Mouse (Mus musculus) forebrain, embryonic 11.5 days (tissue): ENCODE results near the gene Hpf1. TPM values are rescaled to one million over a fixed set of nuclear protein-coding genes. Genes with fewer than 3 reads are reported as not detected.
A peak's percentile ranks its signal among the peaks of the same experiment; 100 is the strongest.

Experiments
- ATAC-seq: fragments of 200-750 bp; cut with Nextera tagmentation; replicated peaks from 2 replicates; pipeline ENCODE4 v1.8.0; 2017; ENCODE audit warnings: moderate TSS enrichment; ENCODE audit not compliant: low FRiP score
- DNase-seq: peaks from one replicate; pipeline ENCODE4 v3.0.0-alpha.2; 2017; ENCODE audit warnings: low spot score
- H3K27ac ChIP-seq: fragments of 300-500 bp; sonication (generic); 2 replicates; pipeline ENCODE4 v1.5.1; 2014; ENCODE audit warnings: low read depth, low read length
- H3K27me3 ChIP-seq: fragments of 300-500 bp; sonication (generic); 2 replicates; pipeline ENCODE4 v1.6.1; 2014; ENCODE audit warnings: mild to moderate bottlenecking, low read length, mixed read lengths; ENCODE audit not compliant: control insufficient read depth, insufficient read depth
- H3K36me3 ChIP-seq: fragments of 300-500 bp; sonication (generic); 2 replicates; pipeline ENCODE4 v1.6.1; 2014; ENCODE audit warnings: mild to moderate bottlenecking, low read length, moderate library complexity, mixed read lengths; ENCODE audit not compliant: control insufficient read depth, insufficient read depth
- H3K4me1 ChIP-seq: fragments of 300-500 bp; sonication (generic); replicated peaks from 2 replicates; pipeline ENCODE4 v1.6.1; 2014; ENCODE audit warnings: low read length, mixed read lengths; ENCODE audit not compliant: control insufficient read depth, insufficient read depth
- H3K4me2 ChIP-seq: fragments of 300-500 bp; sonication (generic); 2 replicates; pipeline ENCODE4 v1.6.1; 2014; ENCODE audit warnings: low read depth, mild to moderate bottlenecking, low read length, moderate library complexity, mixed read lengths; ENCODE audit not compliant: severe bottlenecking
- H3K4me3 ChIP-seq: fragments of 300-500 bp; sonication (generic); 2 replicates; pipeline ENCODE4 v1.5.1; 2014; ENCODE audit warnings: low read depth, low read length
- H3K9ac ChIP-seq: fragments of 300-500 bp; sonication (generic); 2 replicates; pipeline ENCODE4 v1.6.1; 2014; ENCODE audit warnings: low read length
- H3K9me3 ChIP-seq: fragments of 300-500 bp; sonication (generic); 2 replicates; pipeline ENCODE4 v1.6.1; 2016; ENCODE audit warnings: low read length, mixed read lengths; ENCODE audit not compliant: control insufficient read depth
- WGBS: fragments of 180-500 bp; shearing (Covaris S2); extraction: QIAGEN DNeasy Blood & Tissue Kit; methylation state at CpG from one replicate; pipeline ENCODE4 v1.1.7; 2014; 5-methylcytosine and 5-hydroxymethylcytosine counted together
- polyA plus RNA-seq: library from polyadenylated mRNA; unstranded; fragments of >200 nt; fragmentation: Nextera tagmentation; extraction: Ambion mirVana; gene quantifications from 2 replicates; pipeline ENCODE4 v1.2.1, GENCODE M21; 2014

Hpf1 gene
- polyA plus RNA-seq, 1 experiment from 2014 or later, result 148 TPM

DNA sequence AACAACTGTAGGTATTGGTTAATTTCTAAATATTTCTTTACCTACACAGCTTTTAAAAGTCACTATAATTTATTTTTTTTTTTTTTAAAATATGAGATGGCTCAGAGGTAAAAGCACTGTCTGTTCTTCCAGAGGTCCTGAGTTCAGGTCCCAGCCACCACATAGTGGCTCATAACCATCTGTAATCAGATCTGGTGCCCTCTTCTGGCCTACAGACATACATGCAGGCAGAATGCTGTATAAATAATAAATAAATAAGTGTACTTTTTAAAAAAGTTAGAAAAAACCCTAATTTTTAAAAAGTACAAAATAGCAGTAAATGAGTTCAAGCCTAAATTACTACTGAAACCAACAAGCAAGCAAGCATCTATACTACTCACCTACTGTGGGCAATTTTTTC, 43.4 kb downstream of the Hpf1 start:
- Histone ChIP-seq H3K4me3 (no peak overlapping the region), H3K36me3 (no peaks in the 10 kb centered on the region)
- no peak for ATAC-seq

DNA sequence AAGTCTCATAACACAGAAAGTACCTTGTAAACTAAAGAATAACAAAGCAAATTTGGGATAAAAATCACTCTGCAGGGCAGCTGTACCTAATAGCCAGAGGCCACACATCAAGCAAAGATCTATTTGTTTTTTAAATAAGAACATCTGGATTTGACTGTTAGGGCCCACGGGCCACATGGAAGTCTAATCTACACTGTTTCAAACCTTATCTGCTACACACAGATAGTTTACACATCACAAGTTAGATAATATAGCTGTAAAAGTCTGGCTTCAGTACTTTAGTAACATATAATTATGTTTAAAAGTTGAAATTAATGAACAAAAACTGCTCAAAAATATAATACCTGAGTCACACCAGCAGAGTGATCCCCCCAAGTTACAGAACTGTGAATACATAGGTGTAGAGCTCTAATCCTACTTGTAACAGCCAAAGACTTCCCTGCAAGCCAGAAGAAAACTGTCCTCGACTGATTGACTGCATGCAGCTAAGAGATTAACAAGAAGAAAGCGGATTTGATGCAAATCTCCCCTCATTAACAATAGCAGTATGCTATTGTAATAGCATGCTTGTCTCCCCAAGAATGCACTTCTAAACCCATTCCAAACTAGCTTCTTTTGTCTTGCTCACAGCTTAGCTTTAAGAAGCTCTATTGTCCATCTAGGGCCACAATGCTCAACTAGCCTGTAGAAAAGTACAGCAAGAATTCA, 48.7 kb downstream of the Hpf1 start:
- Histone ChIP-seq H3K4me3 (no peak overlapping the region), H3K9me3 (no peaks in the 10 kb centered on the region), H3K27ac (no peak overlapping the region), H3K27me3 (no peaks in the 10 kb centered on the region), H3K9ac (no peak overlapping the region), H3K4me2 (no peak overlapping the region), H3K4me1 (no peaks in the 10 kb centered on the region; the same call in 1 of the 2 replicates), H3K36me3 (no peaks in the 10 kb centered on the region)
- no peak for DNase-seq
- 12% methylated on average over 3 of the region's 3 CpGs for WGBS
- peak; percentile 24; the same call in 1 of the 2 replicates for ATAC-seq

More for the DNA sequence above, 43.4 kb downstream of the Hpf1 start:
- H3K9ac ChIP-seq, result no peak overlapping the region
- no peak for DNase-seq
- H3K4me1 ChIP-seq, result no peaks in the 10 kb centered on the region; the same call in 1 of the 2 replicates
- no peaks in the 10 kb centered on the region for H3K27me3 ChIP-seq
- no peak overlapping the region for H3K4me2 ChIP-seq
- no peak overlapping the region for H3K27ac ChIP-seq
- H3K9me3 ChIP-seq, result no peaks in the 10 kb centered on the region

DNA sequence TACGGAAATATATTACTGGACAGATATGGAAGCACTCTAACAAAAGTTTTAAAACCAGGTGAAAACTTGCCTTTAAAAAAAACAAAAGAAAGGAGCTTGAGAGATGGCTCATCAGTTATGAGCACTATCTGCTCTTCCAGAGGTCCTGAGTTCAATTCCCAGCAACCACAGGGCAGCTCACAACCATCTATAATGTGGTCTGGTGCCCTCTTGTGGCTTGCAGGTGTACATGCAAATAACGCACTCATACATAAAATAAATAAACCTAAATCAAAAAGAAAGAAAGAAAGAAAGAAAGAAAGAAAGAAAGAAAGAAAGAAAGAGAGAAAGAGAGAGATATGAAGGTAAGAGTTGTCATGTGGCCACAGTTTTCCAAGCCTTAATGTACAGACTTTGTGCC, 52.6 kb downstream of the Hpf1 start:
- DNase-seq (no peak), ATAC-seq (no peak)
- H3K4me1 ChIP-seq, result no peaks in the 10 kb centered on the region; the same call in 1 of the 2 replicates
- no peaks in the 10 kb centered on the region for H3K36me3 ChIP-seq
- no peaks in the 10 kb centered on the region for H3K9me3 ChIP-seq
- WGBS, result 96% methylated on average over 2 of the region's 2 CpGs
- no peak overlapping the region for H3K9ac ChIP-seq
- H3K27ac ChIP-seq, result no peak overlapping the region
- H3K4me2 ChIP-seq, result no peak overlapping the region
- H3K4me3 ChIP-seq, result no peak overlapping the region
- H3K27me3 ChIP-seq, result no peaks in the 10 kb centered on the region

DNA sequence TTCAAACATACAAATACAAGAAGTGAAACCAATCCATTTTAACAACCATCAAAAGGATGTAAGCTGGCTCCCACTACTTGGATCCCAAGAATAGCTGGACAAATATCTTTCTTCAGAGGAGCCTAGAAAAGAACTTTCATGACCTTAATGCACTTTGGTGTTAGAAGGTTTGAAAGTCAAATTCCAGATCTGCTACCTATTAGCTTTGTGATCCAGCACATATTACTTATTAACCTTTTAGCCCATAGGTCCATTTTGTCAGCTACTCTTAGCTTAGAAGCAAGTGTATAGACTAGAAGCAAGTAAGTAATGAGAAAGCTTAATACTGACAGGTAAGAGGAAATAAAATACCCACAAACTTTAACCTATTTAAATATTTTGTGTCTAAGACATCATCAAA, 57.3 kb downstream of the Hpf1 start:
- DNase-seq (no peak), ATAC-seq (no peak)
- Histone ChIP-seq H3K9me3 (no peaks in the 10 kb centered on the region), H3K4me2 (no peak overlapping the region), H3K4me1 (0 out of 2 replicates have a peak, but pooled peaks cover 2% of the 10 kb centered on the region), H3K27ac (no peak overlapping the region), H3K36me3 (no peaks in the 10 kb centered on the region), H3K27me3 (no peaks in the 10 kb centered on the region), H3K4me3 (no peak overlapping the region), H3K9ac (no peak overlapping the region)

DNA sequence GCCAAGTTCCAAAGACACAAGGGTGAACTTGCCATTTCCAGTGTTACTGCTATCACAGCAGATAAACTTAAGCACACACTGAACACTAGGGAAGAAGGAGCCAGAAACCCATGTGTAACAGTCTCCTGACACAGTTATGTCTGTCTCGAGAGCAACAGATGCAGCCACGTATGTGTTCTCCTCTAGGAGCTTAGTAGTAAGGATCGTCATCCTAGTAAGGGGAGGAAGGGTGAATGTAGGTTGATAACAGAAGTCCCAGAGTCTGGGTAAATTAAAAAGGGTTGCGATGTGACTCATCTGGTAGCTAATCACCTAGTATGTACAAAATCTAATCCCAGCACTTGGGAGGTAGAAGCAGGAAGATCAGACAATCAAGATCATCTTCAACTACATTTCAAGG, 59.6 kb downstream of the Hpf1 start:
- no peak overlapping the region for H3K4me3 ChIP-seq
- ATAC-seq (no peak), DNase-seq (no peak)
- 0 out of 2 replicates have a peak, but pooled peaks cover 2% of the 10 kb centered on the region for H3K4me1 ChIP-seq
- WGBS, result 68% methylated on average over 4 of the region's 4 CpGs
- H3K9ac ChIP-seq, result no peak overlapping the region
- H3K27me3 ChIP-seq, result no peaks in the 10 kb centered on the region
- H3K36me3 ChIP-seq, result no peaks in the 10 kb centered on the region
- H3K4me2 ChIP-seq, result no peak overlapping the region
- no peak overlapping the region for H3K27ac ChIP-seq
- H3K9me3 ChIP-seq, result no peaks in the 10 kb centered on the region

DNA sequence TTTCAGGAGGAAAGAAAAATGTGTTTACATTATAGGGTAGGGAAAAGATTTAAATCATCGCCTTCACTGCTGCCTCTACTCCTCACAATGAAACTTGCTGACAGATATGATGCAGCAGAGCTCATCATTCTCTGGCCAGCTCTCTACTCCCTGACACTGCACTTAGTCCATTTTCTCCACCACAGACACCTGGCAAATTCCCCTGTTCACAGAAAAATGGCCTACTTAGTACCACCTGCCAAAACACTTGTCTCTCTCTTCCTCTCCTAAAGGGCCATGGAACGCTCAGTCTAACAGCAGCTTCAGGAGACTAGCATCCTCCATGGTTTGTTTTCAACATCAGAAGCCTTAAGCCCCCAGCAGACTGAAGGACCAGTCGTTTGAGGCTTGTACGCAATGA, 61.1 kb downstream of the Hpf1 start:
- peak overlapping the region; percentile 17; the same call in 1 of the 2 replicates for H3K9ac ChIP-seq
- no peaks in the 10 kb centered on the region for H3K9me3 ChIP-seq
- ATAC-seq (no peak), DNase-seq (no peak)
- no peaks in the 10 kb centered on the region for H3K36me3 ChIP-seq
- H3K27me3 ChIP-seq, result no peaks in the 10 kb centered on the region
- no peak overlapping the region for H3K4me3 ChIP-seq
- H3K4me2 ChIP-seq, result no peak overlapping the region
- 50% methylated on average over 4 of the region's 4 CpGs for WGBS
- 0 out of 2 replicates have a peak, but pooled peaks cover 2% of the 10 kb centered on the region for H3K4me1 ChIP-seq
- H3K27ac ChIP-seq, result no peak overlapping the region

DNA sequence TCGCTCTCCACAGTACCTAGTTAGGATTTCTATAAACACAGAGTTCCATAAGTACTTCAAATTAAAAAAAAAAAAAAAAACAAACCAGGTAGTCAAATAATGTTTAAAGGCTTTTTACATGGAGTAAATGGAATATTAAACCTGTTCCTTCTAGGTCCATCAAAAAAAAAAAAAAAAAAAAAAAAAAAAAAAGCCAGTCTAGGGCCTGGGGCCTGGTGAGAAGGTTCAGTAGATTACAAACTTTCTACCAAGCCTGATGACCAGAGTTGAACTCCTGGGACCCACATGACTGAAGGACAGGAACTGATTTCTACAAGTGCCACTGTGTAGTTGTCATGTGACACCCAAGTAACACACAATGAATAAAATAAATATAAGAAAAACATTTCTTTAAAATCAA, 61.5 kb downstream of the Hpf1 start:
- no peaks in the 10 kb centered on the region for H3K27me3 ChIP-seq
- H3K9me3 ChIP-seq, result no peaks in the 10 kb centered on the region
- DNase-seq, result no peak
- ATAC-seq, result no peak
- H3K9ac ChIP-seq, result no peak overlapping the region
- WGBS, result 92% methylated on average over 1 of the region's 1 CpGs
- H3K36me3 ChIP-seq, result no peaks in the 10 kb centered on the region
- H3K4me2 ChIP-seq, result no peak overlapping the region
- no peak overlapping the region for H3K27ac ChIP-seq
- H3K4me3 ChIP-seq, result no peak overlapping the region
- 0 out of 2 replicates have a peak, but pooled peaks cover 2% of the 10 kb centered on the region for H3K4me1 ChIP-seq

DNA sequence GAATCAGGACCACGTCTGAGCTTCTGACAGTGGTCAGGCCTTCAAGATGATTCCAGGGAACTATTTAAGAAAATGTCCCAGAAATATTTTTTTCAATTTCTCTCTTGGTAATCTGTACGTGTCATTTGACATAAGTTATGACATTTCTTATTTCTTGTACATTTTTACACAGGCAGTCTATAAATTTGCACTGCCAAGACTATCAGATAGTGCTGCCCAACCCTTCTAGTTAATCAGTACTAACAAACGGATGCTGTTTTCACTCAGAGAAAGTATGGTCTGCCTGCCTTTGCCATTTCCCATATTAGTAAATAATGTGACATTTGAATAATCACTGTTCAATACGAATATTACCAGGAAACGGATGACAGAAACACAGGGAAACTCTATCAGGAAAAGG, 62.6 kb downstream of the Hpf1 start:
- Histone ChIP-seq H3K4me1 (0 out of 2 replicates have a peak, but pooled peaks cover 2% of the 10 kb centered on the region), H3K4me2 (peak overlapping the region; percentile 39; the same call in 1 of the 2 replicates), H3K9ac (no peak overlapping the region; the same call in 1 of the 2 replicates), H3K36me3 (no peaks in the 10 kb centered on the region), H3K27me3 (no peaks in the 10 kb centered on the region), H3K9me3 (no peaks in the 10 kb centered on the region), H3K4me3 (no peak overlapping the region), H3K27ac (0 out of 2 replicates have a peak overlapping the region, but pooled peaks have one; percentile 10)
- WGBS, result 45% methylated on average over 5 of the region's 5 CpGs
- ATAC-seq (no peak), DNase-seq (no peak)
